Mouse (Mus musculus): ENCODE results near the gene B3galt4. TPM values are rescaled to one million over a fixed set of nuclear protein-coding genes. Genes with fewer than 3 reads are reported as not detected.

The B3galt4 gene
- polyA plus RNA-seq, 1 experiment, result 14.2 TPM

DNA sequence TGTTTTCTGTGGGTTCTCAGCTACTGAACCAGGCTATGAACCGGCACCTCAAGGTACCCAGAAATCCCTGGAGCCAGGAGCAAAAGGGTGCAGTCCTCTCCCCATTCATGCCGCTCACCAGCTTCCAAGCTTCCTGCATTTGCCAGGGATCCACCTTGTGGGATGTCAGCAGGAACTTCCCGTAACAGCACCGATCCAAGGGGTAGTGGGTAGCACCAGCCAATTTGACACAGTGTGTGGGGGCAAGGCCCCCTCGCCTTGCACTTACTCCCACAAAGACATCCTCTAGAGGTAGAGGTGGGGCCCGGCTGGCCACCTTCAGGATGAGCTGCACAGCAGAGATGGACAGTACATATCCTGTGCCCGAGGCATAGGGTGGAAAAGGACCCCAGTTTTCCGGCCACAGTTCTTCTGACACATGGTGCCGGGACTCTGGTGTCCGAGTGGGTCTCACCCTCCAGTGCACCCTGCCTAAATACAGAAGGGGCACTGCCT, 1.1 kb downstream of the B3galt4 start:
- no peak for TF ChIP-seq GATA1 (IDR thresholded peaks at IDR 0.05; ENCODE audit: low read length)

DNA sequence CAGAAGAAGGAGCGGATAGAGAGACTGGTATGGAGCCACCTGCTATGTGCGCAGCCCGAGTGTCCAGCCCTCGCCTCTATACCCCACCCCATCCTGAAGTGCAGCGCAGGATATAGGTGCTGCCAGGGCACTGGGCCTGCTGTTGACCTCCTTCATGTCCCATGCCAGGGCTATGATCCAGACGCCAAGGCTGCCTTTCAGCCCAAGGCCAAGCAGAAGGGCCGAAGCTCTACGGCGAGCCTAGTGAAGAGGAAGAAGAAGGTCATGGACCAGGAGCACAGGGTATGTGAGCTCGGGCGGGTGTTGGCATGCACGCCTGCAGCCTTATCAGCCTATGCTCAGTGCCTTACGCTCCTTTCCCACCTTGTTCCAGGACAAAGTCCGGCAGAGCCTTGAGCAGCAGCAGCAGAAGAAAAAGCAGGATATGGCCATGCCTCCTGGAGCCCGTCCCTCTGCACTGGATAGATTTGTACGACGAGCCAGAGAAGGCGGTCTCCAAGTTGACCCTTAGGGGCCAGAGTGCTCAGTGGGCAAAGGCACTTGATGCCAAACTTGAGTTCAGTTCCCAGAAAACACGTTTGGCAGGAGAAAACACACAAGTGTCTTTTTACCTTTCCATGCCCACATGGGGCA, 2.3 kb downstream of the B3galt4 start:
- no peak for TF ChIP-seq GATA1 (IDR thresholded peaks at IDR 0.05; ENCODE audit: low read length)

- TF ChIP-seq GATA1 (IDR thresholded peaks at IDR 0.05; ENCODE audit: low read length), result no peak
These were observed 3.0 kb downstream of the B3galt4 start for GRCm38 (mm10) chr17:33948090-33948904.

- no peak for TF ChIP-seq GATA1 (IDR thresholded peaks at IDR 0.05; ENCODE audit: low read length)
These were observed 3.7 kb downstream of the B3galt4 start for GRCm38 (mm10) chr17:33947430-33948089.

- no peak for TF ChIP-seq GATA1 (IDR thresholded peaks at IDR 0.05; ENCODE audit: low read length)
These were observed 7.8 kb downstream of the B3galt4 start for GRCm38 (mm10) chr17:33943454-33943853.

DNA sequence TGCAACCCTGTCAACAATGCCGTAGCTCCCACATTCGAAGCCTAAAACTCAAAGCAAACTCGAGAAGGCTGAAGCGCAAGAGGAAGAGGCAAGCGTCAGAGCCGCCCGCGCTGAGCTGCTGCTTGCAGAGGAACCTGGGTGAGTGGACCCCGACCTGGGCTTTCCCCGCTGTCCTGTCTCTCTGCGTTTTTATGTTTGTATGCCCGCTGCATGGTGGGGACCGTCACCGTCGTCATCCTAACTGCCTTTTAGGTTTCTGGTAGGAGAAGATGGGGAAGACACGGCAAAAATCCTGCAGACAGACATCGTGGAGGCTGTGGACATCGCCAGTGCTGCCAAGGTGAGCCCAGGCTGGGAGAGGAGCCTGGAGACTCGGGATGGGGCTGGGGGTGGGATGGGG, 9.9 kb downstream of the B3galt4 start:
- TF ChIP-seq GATA1 (IDR thresholded peaks at IDR 0.05; ENCODE audit: low read length), result no peak

GRCm38 (mm10) chr17:33940981-33941380, 10.3 kb downstream of the B3galt4 start:
- TF ChIP-seq GATA1 (IDR thresholded peaks at IDR 0.05; ENCODE audit: low read length), result no peak

- no peak for TF ChIP-seq GATA1 (IDR thresholded peaks at IDR 0.05; ENCODE audit: low read length)
These were observed 11.0 kb downstream of the B3galt4 start, which contains the start of the genes Pfdn6 and Wdr46 for GRCm38 (mm10) chr17:33940206-33940805. Gene Pfdn6, minus strand, starts transcription at chr17:33940343. Gene Wdr46, plus strand, starts transcription at chr17:33940660.

- TF ChIP-seq GATA1 (IDR thresholded peaks at IDR 0.05; ENCODE audit: low read length), result no peak
These were observed 12.5 kb downstream of the B3galt4 start for GRCm38 (mm10) chr17:33938783-33939182.

- no peak for TF ChIP-seq GATA1 (IDR thresholded peaks at IDR 0.05; ENCODE audit: low read length)
These were observed 14.3 kb downstream of the B3galt4 start for GRCm38 (mm10) chr17:33936993-33937392.

GRCm38 (mm10) chr17:33935422-33936055, 15.7 kb downstream of the B3galt4 start:
- no peak for TF ChIP-seq GATA1 (IDR thresholded peaks at IDR 0.05; ENCODE audit: low read length)

GRCm38 (mm10) chr17:33932970-33933369, 18.3 kb downstream of the B3galt4 start:
- no peak for TF ChIP-seq GATA1 (IDR thresholded peaks at IDR 0.05; ENCODE audit: low read length)

DNA sequence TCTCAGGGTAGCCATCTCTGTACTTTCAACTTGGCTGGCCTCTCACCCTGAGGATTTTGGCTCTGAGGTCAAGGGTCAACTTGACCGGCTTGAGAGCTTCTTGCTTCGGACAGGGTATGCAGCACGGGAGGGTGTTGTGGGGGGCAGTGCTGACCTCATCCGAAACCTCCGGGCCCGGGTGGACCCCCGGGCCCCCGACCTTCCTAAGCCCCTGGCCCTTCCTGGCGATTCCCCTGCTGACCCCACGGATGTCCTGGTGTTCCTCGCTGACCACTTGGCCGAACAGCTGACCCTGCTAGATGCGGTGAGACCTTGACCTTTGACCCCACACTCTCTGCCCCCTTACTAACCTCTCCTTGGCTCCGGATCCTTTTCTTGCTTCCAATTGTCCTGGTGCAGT, 18.8 kb downstream of the B3galt4 start:
- TF ChIP-seq GATA1 (IDR thresholded peaks at IDR 0.05; ENCODE audit: low read length), result no peak

GRCm38 (mm10) chr17:33931947-33932346, 19.3 kb downstream of the B3galt4 start:
- no peak for TF ChIP-seq GATA1 (IDR thresholded peaks at IDR 0.05; ENCODE audit: low read length)
